Mouse (Mus musculus): ENCODE data around the gene Lasp1.

- TF ChIP-seq POLR2A (IDR thresholded peaks at IDR 0.05; ENCODE audit: low read depth, low read length) (no peak), CTCF (IDR thresholded peaks at IDR 0.05; ENCODE audit: extremely low read depth, insufficient read depth, insufficient read length, insufficient replicate concordance) (no peak)
These were observed 18.7 kb upstream of the Lasp1 start for GRCm38 (mm10) chr11:97779968-97780701.

Data from spleen, adult 2 months (tissue).